Mouse (Mus musculus): Measurements from ENCODE around the gene Git2. TPM values are rescaled to one million over a fixed set of nuclear protein-coding genes. Genes with fewer than 3 reads are reported as not detected.
A peak's percentile ranks its signal among the peaks of the same experiment; 100 is the strongest.

Gene Git2
- total RNA-seq, 4 experiments from 2014 or later: 12.7 to 19.4 (median 16.6) TPM

- DNase-seq (ENCODE audit: low spot score in 2 of 2): no peak
These were observed 53.3 kb downstream of the Git2 start for GRCm38 (mm10) chr5:114721969-114722368.

DNA sequence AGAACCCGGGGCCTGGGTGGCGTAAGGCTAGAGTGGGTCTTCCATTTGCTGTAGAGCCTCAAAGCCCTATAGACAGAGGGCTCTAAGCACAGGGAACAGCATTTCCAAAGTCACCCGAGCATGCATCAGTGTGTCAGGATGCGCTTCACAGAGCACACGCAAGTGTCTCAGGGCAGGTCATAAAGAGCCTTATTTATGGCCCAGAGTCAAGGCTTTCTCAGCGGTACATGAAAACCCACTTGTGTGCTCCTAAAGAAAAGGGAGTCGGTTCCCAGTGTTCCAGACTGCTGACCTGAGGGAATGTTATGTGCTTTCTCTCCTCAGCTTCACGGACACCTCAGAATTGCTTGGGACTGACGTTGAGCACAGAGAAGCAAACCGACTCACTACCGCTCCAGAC is 54.5 kb downstream of the Git2 start:
- DNase-seq (ENCODE audit: low spot score in 2 of 2): no peak

- no peak for DNase-seq (ENCODE audit: low spot score in 2 of 2)
These were observed 55.4 kb downstream of the Git2 start for GRCm38 (mm10) chr5:114719928-114720270.

DNA sequence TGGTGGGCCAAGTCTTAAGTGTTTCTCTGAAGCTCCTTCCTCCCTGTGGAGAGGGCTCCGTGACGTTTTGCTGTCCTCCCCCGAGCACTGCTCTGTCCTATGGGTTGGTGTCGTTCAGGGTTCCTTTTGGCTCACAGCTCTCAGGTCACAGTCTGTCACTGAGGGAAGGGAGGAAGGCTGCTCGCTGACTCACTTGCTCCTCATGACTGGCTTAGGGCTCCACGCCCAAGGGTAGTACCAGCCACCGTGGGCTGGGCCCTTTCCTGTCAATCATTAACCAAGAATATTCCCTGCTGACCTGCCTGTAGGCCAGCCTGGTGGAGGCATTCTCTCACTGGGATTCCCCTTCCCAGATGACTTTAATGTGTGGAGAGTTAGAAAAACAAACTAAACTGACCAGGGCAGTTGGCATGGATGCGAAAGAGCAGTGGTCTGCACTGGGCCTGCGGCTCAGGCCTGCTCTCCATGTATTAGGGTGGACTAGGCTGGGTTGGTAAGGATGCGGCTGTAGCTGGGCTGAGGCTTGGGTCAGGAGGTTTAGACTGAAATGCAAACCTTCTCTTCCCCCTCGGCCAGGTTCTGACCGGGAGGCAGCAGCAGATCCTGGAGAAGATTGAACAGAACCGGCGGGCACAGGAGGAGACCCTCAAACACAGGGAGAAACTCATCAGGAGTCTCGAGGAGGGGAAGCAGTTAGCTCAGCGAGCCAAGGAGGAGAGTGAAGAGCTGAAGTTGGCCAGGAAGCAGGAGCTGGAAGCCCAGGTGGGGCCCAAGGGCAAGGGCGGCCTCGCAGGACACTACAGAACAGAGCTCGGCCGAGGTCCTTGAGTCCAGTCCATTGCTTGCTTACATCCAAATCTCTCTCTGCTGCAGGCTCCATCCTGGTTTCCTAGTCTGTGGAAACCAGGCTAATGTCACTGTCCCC is 56.1 kb downstream of the Git2 start:
- no peak for DNase-seq (ENCODE audit: low spot score in 2 of 2)

GRCm38 (mm10) chr5:114718483-114718882 is 56.8 kb downstream of the Git2 start:
- DNase-seq (ENCODE audit: low spot score in 2 of 2): no peak

DNA sequence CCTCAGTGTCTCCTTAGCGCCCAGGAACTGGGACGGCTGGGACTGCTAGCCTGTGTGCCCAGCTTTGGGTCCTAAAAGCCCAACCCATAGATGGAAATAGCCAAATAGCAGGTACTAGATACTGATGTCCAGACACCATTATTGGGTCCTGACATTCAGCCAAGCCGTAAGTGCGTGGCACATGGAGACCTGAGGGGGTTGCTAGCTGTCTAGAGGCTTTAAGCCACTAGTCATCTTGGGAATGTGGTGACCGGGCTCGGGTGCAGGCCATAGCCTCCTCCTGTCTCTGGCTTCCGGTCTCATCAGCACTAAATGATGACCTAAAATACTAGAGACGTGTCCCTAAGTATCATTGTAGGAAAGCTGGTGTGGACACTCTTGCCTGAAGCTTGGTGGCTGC is 57.4 kb downstream of the Git2 start:
- DNase-seq (ENCODE audit: low spot score in 2 of 2): no peak

- DNase-seq (ENCODE audit: low spot score in 2 of 2): no peak
These were observed 58.0 kb downstream of the Git2 start for GRCm38 (mm10) chr5:114717292-114717691.

GRCm38 (mm10) chr5:114714551-114714950 is 60.8 kb downstream of the Git2 start:
- no peak for DNase-seq (ENCODE audit: low spot score in 2 of 2)

DNA sequence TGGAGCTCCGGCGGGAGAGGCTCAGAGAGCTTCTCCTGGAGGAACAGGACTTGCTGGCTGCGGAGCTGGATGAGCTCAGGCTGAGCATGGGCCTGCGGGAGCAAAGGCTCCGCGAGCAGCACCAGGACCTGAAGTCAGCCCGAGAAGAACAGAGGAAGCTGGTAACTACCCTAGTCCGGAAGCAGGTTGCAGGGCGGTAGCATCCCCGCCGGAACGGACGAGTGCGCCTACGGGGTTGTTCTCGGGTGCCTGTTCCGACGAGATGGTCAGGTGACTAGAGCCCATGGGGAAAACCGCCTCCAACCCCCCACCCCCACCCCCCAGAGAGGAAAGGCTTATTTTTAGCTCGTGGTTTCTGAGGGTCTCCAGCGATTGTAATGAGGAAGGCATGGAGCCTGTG is 66.0 kb downstream of the Git2 start:
- DNase-seq (ENCODE audit: low spot score in 2 of 2): no peak

- no peak for DNase-seq (ENCODE audit: low spot score in 2 of 2)
These were observed 66.8 kb downstream of the Git2 start for GRCm38 (mm10) chr5:114708491-114708890.

GRCm38 (mm10) chr5:114707265-114708068 is 67.8 kb downstream of the Git2 start, which contains the start of gene Tchp:
Gene Tchp (plus strand): TSS chr5:114707760.
- DNase-seq (ENCODE audit: low spot score in 2 of 2): peak; percentile 84 to 86

DNA sequence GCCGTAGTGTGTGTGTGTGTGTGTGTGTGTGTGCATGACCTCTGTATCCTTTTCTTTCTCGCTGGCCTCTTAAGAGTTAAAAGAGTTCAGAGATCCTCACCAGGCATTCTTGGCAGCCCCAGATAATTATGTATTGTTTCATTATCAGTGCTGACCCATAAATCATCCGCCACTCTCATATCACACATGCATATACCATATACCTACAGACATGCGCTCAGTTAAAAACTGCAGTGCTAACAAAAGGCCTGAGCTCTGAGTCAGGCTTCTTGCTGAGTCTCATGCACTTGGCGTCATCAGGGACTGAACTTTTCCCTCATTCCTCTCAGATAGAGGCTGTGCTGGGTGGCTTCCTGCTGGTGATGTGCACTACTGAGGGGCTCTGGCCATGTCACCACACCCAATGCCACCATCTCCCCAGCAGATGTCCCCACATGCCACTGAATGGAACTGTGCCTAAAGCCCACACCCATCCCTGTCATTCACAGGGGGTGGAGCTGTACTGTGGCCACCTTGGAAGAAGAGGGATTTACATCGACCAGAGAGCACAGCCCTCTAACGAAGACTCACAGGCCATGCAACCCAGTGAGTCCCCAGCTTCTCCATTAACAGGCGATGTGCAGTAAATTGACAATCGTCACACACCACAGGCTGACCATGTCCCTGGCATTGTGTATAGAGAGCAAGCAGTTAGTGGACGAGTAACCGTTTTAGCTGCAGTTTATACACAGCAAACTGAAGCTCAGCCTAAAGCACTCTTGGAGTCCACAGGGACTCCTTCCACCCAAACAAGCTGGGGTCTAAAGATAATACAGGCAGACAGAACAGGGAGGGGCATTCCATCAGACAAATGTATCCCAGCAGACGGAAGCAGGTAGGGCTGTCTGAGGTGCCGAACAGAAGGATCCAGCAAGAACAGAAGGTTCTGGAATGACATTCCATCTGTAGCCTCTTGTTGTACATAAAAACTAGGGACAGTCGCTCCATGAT is 72.6 kb downstream of the Git2 start:
- DNase-seq (ENCODE audit: low spot score in 2 of 2): no peak

DNA sequence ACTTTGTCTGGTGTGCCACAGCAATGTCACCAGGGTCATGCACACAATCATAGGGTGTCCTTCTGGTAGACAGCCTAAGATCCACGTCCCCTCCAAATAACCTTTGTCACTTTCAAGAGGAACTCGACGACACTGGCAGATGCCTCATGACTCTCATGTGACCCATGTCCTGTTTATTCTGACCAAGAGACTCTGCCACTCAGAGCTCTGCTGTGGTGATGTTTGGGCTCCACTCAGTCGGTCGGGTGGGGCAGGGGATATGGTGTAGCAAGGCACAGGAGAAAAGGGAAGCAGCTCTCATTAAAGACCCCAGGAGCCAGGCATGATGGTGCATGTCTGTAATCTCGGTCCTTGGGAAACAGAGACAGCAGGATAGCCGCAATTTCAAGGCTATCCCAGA is 76.3 kb downstream of the Git2 start:
- DNase-seq (ENCODE audit: low spot score in 2 of 2): no peak

DNA sequence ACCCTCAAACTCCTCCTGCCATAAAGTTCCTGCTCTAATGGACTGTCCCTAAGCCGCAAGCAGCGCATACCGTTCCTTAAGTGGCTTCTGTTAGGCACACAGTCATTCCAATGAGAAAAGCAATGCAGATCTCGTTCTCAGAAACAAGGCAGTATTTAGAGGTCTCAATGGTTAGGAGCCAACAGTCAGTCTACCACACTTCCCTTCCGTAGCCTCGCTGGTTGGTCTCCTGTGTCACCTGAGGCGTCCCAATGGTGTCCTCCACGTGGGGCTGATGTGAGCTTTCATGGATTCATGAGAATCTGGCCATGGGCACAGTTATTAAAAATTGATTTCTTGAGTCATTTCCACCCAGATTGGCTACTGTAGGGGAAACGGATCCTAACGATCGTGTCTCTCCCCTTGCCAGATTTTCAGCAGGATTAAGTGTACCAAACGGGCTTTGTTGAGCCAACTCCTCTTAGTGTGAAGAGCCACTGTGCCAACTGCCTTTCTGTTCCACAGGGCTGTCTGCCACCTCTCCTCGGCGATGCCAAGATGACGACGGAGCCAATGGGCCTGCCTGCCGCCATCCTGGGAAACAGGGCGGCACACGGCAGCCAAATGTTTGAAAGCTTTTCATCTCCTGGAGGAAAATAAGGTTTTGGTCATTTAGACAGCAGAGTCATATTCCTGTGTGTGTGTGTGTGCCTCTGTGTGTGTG is 77.1 kb downstream of the Git2 start:
- DNase-seq (ENCODE audit: low spot score in 2 of 2): peak; percentile 27 to 44

GRCm38 (mm10) chr5:114696939-114697338 is 78.4 kb downstream of the Git2 start:
- no peak for DNase-seq (ENCODE audit: low spot score in 2 of 2)

- DNase-seq (ENCODE audit: low spot score in 2 of 2): no peak
These were observed 79.5 kb downstream of the Git2 start for GRCm38 (mm10) chr5:114695775-114696174.

DNA sequence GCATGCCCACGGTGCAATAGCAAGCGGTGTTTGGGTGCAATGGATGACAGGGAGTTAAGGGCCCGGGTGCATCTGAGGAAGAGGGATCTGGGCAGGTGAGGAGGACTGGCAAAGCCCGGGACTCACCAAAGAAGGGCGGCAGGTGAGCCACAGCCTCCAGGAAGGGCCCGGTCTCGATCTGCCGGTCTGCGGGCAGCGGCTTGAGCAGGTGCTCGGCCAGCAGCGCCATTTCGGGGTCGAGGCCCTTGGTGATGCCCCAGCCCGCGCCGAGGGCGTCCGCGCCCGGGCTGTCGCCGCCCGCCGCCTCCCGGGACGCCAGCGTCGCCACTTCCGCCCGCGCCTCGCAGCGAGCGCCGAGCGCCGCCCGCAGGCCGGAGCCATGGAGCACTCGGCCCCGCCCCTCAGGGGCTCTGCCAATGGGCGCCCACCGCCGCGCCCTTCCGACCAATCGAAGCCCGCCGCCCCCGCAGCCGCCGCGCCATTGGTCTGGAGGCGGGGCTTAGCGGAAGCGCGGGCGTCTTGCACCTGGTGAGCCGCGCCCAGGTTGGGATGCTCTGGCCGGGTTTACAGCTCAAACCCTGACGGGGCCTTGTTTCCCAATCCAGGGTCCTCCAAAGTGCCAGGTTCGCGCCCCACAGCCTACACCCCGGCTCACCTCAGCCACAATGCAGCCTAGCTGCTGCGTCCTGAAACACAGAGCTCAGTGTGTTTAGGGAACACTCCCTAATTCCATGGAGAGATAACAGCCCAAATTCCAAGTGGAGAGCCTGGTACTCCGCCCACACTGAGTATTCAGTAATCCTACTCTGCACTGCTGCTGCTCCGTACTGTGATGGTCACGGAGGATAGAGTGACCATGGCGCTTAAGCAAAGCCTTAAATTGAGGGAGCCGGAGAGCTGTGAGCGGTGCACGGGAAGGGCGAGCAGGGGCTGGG is 84.4 kb downstream of the Git2 start, which contains the start of gene Gltp:
Gene Gltp (minus strand): TSS at position 352 of the 935 bp plus-strand sequence.
- peak; percentile 82 to 90 for DNase-seq (ENCODE audit: low spot score in 2 of 2)

DNA sequence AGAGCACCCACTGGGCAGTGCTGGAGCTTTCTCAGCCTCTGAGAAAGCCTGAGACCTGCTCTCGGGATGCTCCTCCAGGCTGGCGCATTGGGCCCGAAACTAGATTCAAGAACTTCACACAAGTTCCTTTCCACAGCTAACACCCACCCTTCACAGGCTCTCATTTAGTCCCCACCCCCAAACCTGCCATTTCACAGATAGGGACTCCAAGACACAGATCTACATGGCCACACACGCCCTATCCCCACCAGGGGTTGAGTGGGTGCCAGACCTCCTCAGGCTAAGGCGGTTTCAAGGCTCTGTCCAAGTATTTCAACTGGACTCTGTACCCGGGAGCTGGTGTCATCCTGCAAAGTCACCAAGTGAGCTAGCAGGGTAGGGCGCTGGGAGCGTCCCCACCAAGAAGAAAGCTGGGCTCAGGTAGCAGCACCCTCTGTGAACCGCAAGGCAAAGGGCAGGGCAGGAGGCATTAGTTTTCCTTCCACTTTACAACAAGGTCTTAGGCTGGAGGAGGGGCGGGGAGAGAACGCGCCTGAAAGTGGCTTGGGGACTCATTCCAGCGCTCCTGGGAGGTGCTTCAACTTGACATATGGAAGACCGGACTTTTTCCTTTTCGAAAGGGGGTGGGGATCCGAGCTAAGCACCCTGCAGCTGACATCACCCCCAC is 85.5 kb downstream of the Git2 start:
- DNase-seq (ENCODE audit: low spot score in 2 of 2): no peak

DNA sequence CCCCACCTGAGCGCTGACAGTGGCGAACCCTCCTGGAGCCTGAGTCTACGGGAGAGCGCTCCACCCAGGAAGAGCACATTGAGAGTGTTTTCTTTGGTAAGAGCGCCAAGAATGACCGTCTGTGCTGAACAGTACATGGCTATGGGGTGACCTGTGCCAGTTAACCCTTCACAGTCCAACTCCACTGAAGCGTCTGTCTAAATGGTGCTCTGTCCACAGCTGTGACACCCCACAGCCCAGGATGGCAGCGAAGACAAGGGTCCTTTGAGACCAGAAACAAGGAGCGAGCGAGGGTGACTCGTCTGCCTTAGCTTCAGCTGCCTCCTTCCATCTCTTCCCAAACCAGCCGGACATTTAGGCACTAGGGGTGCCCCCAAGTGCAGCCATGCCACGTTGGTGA is 86.6 kb downstream of the Git2 start:
- no peak for DNase-seq (ENCODE audit: low spot score in 2 of 2)
